Mouse (Mus musculus): ENCODE data around the gene Pgp. TPM values are rescaled to one million over a fixed set of nuclear protein-coding genes. Genes with fewer than 3 reads are reported as not detected.

Gene Pgp
- total RNA-seq, 2 experiments from 2014 or later, result 43.4 to 48.6 TPM

GRCm38 (mm10) chr17:24478663-24479380 is 8.6 kb downstream of the Pgp start, which contains the start of gene Mlst8:
TSS of gene Mlst8 (minus strand) at chr17:24479078.
- peak; percentile 91 for ATAC-seq (replicated peaks; ENCODE audit: low FRiP score, poor library complexity, severe bottlenecking)

GRCm38 (mm10) chr17:24479431-24479830 is 9.2 kb downstream of the Pgp start:
- ATAC-seq (replicated peaks; ENCODE audit: low FRiP score, poor library complexity, severe bottlenecking), result no peak

GRCm38 (mm10) chr17:24480201-24480826 is 10.1 kb downstream of the Pgp start:
- no peak for ATAC-seq (replicated peaks; ENCODE audit: low FRiP score, poor library complexity, severe bottlenecking)

GRCm38 (mm10) chr17:24481027-24481815 is 11.0 kb downstream of the Pgp start:
- no peak for ATAC-seq (replicated peaks; ENCODE audit: low FRiP score, poor library complexity, severe bottlenecking)

GRCm38 (mm10) chr17:24483495-24483894 is 13.3 kb downstream of the Pgp start:
- no peak for ATAC-seq (replicated peaks; ENCODE audit: low FRiP score, poor library complexity, severe bottlenecking)

- no peak for ATAC-seq (replicated peaks; ENCODE audit: low FRiP score, poor library complexity, severe bottlenecking)
Observed at GRCm38 (mm10) chr17:24485090-24485860, 15.1 kb downstream of the Pgp start.

GRCm38 (mm10) chr17:24488186-24488661 is 18.0 kb downstream of the Pgp start, which contains the start of gene Caskin1:
TSS of gene Caskin1 (plus strand) at chr17:24488601.
- ATAC-seq (replicated peaks; ENCODE audit: low FRiP score, poor library complexity, severe bottlenecking), result no peak

- ATAC-seq (replicated peaks; ENCODE audit: low FRiP score, poor library complexity, severe bottlenecking), result no peak
Observed at GRCm38 (mm10) chr17:24488662-24489264, 18.6 kb downstream of the Pgp start.

GRCm38 (mm10) chr17:24489265-24490030 is 19.3 kb downstream of the Pgp start:
- ATAC-seq (replicated peaks; ENCODE audit: low FRiP score, poor library complexity, severe bottlenecking), result no peak

- ATAC-seq (replicated peaks; ENCODE audit: low FRiP score, poor library complexity, severe bottlenecking), result no peak
Observed at GRCm38 (mm10) chr17:24490399-24490798, 20.2 kb downstream of the Pgp start.

- no peak for ATAC-seq (replicated peaks; ENCODE audit: low FRiP score, poor library complexity, severe bottlenecking)
Observed at GRCm38 (mm10) chr17:24494627-24495335, 24.6 kb downstream of the Pgp start.

- ATAC-seq (replicated peaks; ENCODE audit: low FRiP score, poor library complexity, severe bottlenecking), result no peak
Observed at GRCm38 (mm10) chr17:24495443-24495842, 25.3 kb downstream of the Pgp start.

- ATAC-seq (replicated peaks; ENCODE audit: low FRiP score, poor library complexity, severe bottlenecking), result no peak
Observed at GRCm38 (mm10) chr17:24496026-24496425, 25.8 kb downstream of the Pgp start.

GRCm38 (mm10) chr17:24502208-24502607 is 32.0 kb downstream of the Pgp start:
- ATAC-seq (replicated peaks; ENCODE audit: low FRiP score, poor library complexity, severe bottlenecking), result no peak

GRCm38 (mm10) chr17:24504085-24504484 is 33.9 kb downstream of the Pgp start:
- no peak for ATAC-seq (replicated peaks; ENCODE audit: low FRiP score, poor library complexity, severe bottlenecking)

GRCm38 (mm10) chr17:24505286-24505955 is 35.2 kb downstream of the Pgp start:
- ATAC-seq (replicated peaks; ENCODE audit: low FRiP score, poor library complexity, severe bottlenecking), result no peak

- no peak for ATAC-seq (replicated peaks; ENCODE audit: low FRiP score, poor library complexity, severe bottlenecking)
Observed at GRCm38 (mm10) chr17:24506332-24507070, 36.3 kb downstream of the Pgp start.

All from erythroid progenitor cell, adult 5-6 weeks (primary cell).